Mouse (Mus musculus) WW6 (cell line): Measurements from ENCODE around the gene Mark3.
"Not testable (repeated sequence)": the region's sequence is repeated elsewhere in the genome, so short reads cannot be mapped to it uniquely, and the experiment has no call there.

Experiments used
- DNase-seq: peaks from one replicate; pipeline ENCODE4 v3.0.0-alpha.2; 2013; ENCODE audit warnings: low read depth, low spot score

Gene Mark3

DNA sequence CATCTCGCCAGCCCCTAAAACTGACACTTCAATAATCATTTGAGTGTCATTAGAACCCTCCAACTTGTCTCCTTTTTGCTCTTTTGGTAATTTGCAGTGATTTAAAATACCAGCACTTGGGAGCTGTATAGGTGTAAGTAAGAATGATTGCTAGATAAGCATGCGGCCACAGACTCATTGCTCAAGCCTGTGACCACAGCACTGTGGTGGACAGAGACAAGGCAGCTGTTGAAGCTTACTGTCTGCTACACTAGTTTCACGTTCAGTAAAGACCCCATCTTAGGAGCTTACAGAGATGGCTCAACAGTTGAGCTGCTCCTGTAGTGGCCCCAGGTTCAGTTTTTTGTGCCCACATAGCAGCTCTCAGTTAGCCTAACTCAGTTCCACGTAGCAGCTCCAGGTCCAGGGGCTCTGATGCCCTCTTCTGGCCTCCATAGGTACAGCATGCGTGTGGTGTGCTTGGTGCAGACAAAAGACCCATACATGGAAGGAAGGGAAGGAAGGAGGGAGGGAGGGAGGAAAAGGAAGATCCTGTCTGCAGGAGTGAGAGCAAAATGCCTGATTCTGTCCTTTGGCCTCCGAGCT, 73.8 kb downstream of the Mark3 start:
- DNase-seq: no peak

DNA sequence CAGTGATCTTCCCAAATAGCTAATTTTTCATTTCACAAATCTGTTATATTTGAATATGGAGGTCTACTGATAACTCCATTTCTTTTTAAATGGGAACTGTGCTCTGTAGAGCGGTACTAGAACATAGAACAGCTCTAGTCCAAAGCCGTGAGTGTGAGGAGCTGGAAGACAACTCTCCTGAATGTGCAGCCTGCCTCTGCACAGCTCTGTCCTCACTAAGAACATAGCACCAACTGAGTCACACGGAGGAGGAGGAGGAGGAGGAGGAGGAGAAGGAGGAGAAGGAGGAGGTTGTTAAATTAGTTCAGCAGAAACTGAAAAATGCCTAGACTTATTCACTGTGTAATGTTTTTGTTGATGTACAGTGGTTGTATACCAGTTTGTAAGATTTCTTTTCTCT, 78.6 kb downstream of the Mark3 start:
- no peak for DNase-seq

DNA sequence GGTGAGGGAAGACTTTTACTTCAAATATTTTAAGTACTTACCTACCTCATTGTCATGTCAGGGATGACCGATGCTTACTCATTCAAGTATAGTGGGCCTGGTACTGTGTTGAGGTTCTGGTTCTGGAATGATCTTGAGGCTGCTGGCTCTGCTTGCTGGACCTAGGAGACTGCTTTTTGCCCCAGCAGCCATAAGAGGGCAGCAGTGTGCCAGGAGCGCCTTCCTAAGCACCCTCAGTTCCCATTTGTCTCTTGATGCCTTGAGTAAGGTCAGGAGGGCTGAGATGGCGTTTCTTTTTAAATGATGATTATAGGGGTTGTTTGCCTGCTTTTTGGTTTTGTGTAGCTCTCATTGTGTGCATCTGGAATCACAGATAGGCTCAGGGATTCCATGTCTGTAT, 79.1 kb downstream of the Mark3 start:
- no peak for DNase-seq

DNA sequence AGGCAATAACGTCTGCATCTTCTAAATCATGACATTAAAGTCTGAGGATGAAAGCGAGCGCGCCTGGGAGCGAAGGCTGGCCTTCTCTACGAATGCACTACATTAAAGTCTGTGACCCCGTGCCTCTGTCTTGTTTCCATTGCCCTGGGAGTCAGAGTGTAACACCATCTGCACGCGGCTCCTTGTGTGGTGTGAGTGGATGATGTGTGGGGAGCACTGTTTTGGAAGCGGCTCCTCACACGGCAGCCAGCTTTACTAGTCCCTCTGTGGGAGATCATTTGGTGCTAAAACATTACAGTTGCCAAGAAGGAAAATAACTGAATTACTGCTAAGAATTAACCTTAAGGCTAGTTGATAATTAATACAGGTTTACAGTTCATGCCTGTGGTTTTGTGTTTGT, 81.4 kb downstream of the Mark3 start:
- DNase-seq: no peak

DNA sequence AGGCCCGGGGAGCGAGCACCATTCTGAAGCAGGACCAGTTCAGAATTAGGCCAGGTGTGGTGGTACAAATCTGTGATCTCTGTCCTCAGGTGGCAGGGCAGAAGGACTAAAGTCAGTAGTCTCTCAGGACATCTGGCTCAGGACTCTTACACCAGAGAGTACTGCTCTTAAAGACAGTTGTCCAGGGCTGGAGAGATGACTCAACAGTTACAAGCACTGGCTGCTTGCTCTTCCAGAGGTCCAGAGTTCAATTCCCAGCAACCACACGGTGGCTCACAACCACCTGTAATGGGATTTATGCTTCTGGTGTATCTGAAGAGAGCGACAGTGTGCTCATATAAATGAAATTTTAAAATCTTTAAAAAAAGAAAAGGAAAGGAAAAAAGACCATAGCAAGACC, 85.0 kb downstream of the Mark3 start:
- no peak for DNase-seq

DNA sequence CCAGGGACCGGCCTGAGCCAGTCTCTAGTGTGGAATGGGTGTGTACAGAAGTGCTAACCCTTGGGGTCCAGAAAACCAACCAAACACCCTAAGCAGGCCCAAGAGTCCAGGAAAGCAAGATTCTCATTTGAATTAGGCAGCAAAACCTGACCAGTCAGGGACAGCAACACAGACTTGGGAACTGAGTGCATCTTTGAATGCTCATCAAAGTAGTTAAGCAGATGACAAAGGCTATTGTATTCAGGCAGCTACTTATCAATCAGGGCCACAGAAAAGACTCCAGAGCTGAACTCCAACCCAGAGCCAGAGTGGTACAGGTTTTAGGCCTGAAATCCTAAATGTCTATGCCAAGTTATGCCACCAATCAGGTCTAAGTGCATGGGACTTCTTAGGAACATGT, 86.3 kb downstream of the Mark3 start:
- no peak for DNase-seq

DNA sequence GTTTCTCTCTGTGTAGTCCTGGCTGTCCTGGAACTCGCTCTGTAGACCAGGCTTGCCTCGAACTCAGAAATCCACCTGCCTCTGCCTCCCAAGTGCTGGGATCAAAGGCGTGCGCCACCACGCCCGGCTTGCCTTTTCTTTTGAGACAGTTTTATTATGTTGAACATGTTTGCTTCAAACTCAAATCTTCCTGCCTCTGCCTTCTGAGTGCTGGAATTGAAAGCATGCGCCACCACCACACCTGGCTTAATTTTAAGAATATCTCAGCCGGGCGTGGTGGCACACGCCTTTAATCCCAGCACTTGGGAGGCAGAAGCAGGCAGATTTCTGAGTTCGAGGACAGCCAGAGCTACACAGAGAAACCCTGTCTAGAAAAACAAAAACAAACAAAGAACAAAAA, 87.2 kb downstream of the Mark3 start:
- not testable (repeated sequence) for DNase-seq

DNA sequence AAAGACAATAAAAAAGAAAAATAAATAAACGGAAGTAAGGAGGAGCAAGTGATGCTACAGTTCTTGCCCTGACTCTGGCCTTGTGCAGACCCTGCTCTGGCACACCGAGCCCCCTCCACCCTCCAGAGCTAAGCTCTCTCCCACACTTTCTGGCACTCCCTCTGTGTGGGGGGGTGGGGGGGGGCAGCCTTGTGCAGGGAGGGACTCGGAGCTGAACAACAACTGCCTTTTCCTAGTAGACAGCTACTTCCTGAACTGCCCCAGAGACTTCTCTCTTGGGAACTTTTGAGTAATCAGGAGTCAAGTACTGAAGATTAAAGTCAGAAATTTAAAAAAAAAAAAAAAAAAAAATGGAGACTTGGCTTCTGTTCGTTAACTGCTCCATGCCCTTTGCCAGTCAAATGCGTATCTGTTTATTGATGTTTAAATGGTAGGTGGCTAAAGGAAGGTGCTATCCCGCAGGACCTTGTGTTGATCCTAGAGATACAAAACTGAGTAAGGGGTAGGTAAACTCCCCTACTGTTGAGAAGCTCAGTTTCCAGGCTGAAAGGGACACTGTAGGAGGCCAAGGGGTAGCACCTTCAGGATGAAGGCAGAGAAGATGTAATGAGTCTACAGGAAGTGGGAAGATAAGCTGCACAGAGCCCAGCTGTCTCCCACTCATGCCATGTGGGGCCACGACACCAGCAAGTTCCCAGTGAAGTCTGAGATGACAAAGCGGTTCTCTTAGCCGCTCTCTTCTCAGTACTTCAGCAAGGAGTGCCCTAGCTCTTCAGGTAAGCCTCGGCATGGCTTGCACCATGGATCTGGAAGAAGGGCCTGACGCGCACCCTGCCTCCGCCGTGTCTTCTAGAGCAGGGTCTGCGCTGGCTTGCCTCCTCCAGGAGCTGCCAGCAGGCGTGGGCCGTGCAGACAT, 89.2 kb downstream of the Mark3 start:
- no peak for DNase-seq

DNA sequence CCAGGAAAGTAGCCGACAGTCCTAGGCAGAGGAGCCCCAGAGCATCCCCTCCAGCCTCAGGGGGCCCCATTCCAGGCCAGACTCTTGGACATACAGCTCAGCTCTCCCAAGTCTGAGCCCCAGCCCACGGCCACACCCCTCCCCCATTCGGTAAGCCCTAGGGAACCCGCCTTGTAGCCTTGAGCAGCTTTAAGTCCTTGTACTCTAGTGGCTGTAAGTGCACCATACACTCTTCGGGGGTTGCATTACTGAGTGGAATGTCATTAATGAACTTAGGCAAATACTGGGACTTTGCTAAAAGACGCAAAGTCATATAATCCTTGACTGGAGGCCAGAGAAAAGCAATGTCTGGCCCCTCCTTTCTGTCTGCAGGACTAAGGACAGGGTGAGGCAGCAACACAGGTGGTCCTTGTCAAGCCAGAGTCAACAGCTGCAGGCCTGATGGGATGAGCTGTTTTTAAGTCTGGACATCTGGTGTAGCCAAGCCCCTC, 89.9 kb downstream of the Mark3 start:
- no peak for DNase-seq

DNA sequence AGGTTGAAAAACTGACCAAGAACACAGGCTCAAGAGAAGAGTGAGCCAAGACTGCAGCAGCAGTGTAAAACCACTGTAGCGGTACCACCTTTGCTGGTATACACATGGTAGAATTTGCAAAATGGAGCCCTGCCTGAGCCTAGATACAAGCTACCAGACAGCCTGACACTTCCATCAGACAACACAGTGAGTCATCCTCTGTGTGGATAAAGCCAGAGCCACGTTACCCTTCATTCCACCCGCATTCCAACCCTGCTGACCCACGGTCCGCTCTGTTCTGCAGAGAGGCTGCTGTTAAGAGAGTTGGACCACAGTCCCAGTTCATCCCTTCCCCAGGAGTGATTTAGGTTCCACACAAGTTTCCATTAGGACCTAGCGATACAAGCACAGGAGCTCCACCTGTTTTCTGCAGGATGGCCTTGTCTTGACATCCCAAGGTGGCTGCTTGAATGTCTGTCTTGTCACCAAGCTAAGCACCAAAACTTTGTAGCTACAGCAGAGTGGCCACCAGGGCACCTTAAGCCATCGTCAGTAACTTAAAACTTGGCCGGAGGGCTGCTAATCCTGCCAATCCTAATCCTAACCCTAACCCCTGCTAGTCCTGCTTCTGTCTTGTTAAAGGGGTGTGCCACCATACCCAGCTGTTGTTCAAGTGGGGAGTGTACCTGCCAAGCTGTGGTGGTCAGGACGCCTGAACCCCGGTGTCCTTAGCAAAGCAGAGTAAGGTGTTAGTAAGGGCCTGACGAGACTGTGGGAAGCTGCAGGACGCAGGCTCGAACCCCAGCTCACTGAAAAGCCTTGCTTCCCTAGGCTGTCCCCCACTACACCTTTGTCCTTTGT, 90.9 kb downstream of the Mark3 start:
- DNase-seq: no peak

DNA sequence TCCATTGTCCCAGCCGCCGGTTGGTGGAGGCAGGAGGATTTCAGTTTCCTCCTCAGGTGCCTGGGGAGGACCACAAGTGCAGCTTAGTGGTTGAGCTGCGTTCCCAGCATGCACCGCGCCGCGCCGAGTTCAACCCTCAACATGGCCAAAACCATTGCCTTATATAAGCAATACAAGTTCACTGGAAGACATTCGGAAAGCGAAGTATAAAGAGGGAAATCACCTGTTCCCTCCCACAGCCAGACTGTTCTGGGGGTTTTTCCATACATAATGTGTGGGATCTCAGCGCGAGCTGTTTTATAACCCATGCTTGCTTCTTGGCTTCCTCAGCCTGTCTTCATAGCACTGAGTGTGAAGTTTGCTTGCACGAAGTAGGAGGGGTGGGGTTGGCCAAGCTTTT, 92.1 kb downstream of the Mark3 start:
- DNase-seq: no peak

DNA sequence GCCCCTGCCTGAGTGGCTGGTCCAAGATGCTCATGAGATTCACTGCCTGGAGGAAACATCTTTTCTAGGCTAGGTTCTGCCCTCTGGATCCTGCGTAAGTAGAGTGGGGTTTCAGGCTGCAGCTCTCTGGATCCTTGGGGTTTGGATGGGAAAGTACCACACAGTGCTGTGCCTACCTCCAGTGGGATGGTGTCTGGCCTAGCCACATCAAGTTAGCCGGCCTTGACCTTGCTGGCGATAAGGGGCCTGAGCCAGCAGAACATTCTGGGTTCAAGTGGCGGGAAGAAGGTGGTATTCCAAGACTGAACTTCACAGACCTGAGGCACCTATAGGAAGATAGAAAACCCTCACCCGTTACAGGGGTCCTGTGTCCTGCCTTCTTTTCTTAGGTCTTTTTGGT, 93.1 kb downstream of the Mark3 start:
- DNase-seq: no peak

DNA sequence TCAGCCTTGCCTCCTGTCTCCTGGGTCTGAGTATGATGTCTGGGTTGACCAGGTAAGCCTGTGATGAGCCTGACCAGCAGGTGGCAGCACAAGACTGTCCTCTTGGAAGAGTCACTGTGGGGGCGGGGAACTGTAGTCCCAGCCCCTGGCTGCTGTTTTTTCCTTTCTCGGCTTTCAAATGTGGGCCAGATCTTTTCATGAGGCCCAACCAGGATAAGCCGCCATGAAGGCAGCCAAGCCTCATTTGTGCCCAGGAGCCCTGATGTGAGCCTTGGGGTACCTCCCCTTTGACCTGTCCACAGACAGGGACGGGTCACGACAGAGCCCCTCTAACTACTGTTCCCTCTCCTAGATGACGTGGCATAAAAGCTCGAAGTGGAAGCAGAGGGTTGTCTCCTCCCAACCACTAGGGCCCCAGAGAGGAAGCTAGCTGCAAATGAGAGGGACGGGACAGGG, 94.2 kb downstream of the Mark3 start:
- DNase-seq: peak; percentile 80

DNA sequence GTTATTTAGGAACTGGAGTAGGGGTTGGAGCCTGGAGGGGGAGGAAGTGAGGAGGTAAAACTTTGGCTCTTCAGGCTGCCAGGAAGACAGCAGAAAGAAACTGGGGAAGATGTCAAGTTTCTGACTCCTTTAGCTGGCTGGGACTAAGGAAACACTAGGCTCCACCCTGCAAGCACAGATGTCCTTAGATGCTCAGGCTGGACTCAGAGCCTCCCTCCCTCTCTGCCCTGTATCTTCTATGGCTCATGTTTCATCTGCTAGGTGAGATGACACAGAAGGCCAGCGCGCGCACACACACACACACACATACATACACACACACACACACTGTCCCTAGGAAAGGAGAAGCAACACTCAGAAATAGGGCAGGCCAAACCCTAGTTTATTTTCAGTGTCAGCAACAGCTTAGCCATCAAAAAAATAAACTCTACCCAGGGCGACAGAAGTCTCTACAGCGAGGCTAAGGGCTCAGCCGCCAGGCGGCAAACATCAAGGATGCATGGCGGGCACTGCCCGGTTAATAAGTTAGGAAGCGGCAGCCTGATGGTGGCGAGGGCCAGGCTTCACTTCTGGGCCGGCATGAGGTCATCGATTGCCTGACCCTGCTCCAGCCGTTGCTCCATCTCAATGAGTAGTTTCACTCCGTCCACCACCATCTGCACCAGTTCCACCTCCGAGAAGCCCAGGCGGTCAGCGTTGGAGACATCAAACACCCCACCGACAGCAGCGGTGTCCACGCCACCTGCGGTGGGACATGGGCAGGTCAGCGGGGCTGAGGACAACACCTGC, 94.9 kb downstream of the Mark3 start:
- no peak for DNase-seq

DNA sequence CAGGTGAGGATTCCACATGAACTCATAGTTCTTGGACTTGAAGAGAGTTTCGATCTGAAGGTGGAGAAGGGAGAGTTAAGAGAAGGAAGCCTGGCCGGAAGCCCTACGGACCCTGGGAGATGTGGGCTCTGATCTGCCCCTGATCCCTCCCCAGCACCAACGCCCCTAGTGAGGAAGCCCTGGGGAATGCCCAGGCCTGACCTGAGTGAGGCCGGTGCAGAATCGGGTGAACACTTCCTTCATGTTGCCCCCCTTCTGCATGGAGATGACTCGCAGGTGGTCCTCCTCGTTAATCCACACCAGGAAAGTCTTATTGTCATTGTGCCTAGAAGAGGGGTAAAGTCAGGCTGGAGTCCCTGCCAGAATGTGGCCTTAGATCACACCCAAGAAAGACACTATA, 95.6 kb downstream of the Mark3 start:
- no peak for DNase-seq

DNA sequence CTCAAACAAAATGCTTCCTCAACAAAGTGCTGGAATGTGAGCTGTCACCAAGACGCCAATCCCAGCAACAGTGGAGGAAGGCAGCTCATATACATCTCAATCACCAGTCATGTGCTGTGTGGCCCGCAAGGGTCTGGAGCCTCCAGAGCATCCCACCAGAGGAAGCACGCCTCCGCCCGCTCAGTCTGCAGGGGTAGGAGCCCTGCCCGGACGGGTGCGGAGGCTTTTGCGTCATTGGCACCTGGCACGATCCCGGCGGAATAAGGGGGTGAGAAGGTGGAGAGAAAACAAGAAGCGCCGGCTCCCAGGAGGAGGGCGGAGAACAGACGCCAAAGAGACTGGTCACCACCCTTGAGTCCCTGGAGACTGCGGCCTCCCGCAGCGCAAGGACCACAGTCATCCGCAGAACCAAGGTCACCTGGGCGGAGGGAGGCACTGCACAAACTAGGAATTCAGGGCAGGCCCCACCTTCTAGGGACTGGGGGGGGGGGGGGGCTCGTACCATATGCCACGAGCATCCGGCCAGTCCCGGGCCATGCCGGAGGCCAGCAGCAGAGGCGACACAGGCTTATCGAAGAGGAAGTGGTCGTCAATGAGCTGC, 96.1 kb downstream of the Mark3 start:
- DNase-seq: no peak

DNA sequence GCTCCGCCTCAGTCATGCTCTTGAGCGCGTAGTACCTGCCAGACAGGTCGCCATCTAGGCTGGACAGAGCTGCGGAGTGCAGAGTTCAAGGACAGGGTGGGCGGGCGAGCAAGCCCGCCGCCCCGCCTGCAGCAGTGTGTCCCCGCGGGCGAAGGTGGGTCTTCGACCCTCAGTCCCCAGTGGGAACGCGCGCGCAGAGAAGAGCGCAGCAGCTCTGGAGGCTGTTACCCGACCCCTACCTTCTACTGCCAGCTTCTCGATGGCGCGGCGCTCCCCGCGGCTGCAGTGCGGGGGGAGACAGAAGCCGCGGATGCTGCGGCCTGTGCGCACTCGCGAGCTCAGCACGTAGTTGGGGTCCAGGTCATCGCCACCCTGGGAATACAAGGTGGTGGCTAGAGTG, 96.7 kb downstream of the Mark3 start:
- DNase-seq: no peak

DNA sequence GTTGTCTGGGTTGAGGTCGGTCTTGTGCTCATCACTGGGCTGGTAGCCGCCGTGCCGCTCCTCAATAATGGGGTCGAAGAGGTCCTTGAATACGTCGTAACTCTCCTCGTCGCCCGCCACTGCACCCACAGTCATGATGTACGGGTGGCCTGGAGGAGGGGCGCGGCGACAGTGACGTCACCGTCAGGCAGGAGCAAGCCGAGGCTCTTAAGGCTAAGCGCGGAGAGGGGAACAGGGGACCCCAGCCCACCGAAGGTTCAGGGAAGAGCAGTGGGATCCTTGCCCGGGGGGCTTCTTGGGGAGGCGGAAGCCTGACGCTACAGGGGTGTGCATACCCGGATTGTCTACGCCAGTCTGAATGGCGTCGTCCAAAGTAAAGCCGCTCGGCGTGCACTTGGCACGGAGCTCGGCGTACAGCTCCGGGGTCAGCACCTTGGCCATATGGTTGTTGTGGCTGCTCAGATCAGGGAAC, 97.1 kb downstream of the Mark3 start:
- no peak for DNase-seq

DNA sequence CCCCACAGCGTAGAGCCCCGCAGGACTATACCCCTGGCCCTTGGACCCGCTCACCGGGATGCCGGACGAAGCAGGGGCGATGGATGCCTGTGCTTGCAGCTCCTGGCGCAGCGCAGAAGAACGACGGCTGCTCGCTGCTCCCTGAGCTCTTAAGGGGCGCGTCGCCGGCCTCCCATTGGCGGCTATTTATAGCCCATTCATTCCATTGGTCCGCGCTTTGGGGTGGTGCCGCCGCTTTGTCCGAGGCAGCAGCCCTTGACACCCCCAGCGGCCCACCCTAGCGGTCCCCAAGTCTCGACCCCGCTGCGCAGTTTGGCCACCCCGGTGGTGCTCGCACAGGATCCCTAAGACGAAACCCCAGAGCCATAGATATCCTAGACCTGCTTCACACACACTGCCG, 97.9 kb downstream of the Mark3 start, which contains the start of gene Ckb:
TSS of gene Ckb (minus strand) at position 163 of the 400 bp plus-strand sequence.
- no peak for DNase-seq

DNA sequence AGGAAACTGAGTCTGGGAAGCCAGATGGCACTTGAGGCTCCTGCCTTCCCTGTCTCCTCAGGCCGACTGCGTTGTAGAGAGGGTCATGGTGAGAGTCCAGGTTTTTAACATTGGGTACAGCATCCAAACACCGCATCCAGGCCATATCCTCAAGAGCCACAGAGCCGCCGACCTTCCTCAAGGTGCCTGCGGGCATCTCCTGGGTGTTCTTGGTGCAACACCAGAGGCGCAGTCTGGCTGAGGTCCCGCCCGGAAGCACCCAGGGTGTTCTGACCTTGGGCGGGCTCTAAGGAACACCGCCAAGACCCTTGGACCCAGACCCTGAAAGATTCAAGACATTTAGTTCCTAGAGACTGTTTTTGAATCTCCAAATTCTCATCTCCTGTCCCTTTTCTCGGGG, 98.3 kb downstream of the Mark3 start:
- DNase-seq: no peak
